Mouse (Mus musculus): ENCODE results near the gene Rev3l.
A peak's percentile ranks its signal among the peaks of the same experiment; 100 is the strongest.

Rev3l gene

DNA sequence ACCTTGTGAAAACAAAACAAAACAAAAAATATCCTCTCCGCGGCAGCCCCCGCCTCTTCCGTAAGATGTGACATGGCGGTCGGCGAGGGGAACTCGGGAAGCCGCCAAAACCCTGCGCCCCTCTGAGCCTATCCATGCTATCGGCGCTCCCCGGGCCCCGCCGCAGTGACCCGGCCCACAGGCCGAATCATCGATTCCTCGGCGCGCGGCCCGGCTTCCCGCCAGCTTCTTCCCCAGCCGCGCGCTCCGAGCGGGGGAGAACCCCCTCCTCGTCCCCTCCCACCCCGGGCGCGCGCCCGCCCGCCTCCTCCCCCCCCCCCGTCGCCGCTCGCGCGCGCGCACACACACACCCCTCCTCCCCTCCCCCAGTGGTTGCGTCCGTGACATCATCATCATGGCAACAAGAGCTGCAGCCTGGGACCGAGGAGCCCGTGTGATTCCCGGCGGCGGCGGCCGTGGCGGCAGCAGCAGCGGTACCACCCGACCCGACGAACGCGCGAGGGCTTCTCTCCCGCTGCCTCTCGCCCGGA, at the start of gene Rev3l:
Rev3l (plus strand) TSS at position 383 of the 530 bp plus-strand sequence.
- peak; percentile 82 for DNase-seq (ENCODE audit: low spot score)

DNA sequence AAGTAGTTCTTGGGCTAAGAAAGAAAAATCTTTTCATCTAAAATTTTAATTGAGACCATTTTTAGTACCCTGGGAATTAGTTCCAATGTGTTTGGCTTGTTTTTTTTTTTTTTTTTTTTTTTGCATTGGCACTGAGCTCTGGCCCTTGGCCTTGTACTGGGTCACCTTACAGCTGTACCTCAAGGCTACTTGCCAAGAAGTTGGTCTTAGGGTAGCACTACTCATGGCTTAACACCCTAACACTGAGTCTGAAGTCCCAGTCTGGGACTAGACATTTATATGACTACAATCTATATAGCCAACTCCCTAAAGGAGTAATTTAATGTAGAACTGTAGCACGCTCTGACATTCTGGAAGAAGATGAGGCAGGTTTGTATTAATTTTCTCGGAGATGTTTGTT, 49.4 kb upstream of the Rev3l start:
- DNase-seq (ENCODE audit: low spot score): no peak

DNA sequence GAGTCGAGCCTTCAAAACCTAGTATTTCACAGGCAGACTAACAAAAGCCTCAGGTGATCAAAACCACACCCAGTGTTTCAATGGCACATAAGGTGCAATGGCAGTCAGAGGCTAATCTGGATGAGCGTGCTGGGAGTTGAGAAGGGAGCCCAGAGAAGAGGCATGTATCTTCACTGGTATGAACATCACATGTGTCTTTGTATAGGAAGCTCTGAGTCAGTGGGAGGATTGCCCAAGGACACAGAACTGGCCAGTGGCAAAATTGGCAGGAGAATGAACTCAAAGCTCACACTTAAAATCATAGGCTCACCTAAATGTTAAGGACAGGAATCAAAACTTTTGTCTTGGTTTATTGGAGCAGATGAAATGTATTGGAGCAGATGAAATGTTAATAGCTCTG, 48.4 kb upstream of the Rev3l start:
- no peak for DNase-seq (ENCODE audit: low spot score)

DNA sequence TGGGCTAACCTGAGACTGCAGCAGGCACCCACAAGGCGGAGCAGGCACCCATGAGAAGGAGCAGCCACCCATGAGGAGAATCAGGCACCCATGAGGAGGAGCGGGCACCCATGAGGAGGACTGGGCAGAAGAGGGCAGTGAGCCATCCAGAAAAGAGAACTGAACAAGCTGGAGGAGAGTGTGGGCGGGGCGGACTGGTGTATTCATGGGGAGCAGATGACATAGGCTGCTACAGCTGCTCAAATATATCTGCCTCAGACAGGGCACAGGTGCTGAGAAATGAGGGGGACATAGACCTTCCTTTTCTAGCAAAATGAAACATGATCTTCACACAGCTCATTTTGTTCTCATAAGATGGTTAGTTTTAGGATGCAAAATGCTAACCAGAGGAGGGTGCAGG, 45.1 kb upstream of the Rev3l start:
- no peak for DNase-seq (ENCODE audit: low spot score)

DNA sequence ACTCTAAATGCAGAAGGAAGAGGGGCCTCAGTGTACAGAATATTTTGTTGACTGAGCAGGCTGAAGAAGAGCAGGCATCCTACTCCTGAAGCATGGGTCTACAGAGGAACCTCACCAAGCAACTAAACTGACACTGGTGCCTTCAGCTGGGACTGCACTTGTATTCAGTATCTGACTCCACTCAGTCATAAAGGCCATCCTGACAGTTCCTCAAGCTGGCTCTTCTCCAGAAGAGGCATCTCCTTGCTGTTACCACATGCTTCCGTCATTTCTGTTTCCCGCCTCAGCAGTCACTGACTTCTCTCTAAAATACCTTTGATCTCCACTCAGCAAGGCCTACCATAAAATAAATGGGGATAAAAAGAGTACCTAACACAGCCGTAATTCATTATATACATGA, 44.1 kb upstream of the Rev3l start:
- DNase-seq (ENCODE audit: low spot score): no peak

DNA sequence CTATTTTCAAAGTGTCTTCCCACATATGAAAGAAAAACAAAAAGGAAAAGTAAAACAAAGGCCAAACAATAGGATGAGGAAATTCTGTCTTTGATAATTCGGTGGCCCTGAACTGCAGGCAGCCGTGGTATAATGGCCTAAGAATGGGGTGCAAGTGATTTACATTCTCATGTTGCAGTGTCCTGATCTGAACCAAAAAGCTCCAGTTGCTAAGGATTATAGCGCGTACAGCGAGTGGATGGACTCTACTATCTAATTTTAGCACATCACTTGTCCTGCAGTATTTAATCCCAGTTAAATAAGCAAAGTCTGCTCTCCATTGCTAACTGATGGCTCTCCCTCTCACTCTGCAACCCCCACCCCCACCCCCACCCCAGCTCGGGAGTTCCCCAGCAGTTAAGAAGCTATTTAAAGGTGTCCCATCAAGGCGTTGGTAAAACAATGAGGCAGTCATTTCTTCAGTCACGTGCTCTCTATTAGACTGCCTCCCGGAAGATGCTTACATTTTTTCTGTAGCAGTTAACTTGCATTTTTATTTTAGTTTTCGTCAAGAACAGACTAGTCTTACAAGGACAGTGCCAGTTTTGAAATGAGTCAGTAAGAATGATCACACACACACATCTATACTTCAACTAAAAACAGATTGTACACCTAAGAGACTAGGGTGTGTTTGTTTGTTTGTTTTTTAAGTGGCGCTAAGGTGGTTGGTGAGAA, 40.4 kb upstream of the Rev3l start:
- DNase-seq (ENCODE audit: low spot score): no peak

DNA sequence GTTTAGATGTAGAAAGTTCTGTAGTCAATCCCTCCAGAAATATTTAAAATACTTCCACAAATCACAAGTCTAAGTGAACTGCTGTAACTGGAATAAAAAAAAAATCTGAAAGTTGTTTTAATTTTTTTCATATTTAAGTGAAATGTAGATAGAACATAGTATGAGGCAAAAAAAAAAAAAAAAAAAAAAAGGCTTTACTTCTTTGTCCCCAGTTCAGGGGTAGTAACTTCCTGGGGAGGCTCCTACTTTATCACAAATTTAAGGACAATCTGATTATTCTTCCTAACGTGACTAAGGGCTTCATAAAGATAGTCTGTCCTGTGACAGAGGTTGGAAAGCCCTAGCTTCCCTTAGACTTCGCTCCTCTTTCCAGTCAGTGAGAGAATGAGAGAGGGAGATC, 39.8 kb upstream of the Rev3l start:
- DNase-seq (ENCODE audit: low spot score): no peak

DNA sequence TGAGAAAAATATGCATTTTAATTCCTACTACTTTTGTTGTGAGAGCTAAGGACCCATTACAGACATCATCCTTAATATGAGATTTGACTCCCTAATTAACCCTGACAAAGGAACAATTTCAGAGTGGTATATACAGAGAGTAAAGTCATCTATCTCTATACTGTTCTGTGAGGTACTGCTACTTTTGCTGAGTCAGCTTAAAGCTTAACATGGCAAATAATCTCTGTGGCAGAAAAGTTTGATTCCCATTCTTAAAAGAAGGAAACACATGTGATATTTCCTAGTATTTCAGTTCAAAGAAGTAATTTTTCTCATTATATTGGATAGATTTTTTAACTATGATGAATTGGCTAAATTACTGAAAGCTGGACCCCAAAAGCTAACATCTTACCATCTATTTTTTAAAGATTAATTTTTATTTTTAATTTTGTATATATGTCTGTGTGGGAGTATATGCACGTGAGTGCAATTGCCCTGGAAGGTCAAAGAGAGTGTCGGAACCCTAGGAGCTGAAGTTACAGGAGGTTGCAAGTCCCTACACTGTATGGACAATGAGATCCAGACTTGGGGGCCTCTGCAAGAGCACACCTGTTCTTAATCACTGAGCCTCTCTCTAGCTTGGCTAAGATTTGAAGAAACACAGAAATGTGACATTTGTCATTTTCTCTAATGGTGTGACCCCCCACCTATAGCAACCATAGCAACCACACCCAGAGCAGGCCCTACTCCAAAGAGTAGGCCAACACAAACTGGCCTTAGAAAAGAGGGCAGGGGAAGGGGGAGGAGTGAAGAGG, 24.0 kb upstream of the Rev3l start:
- no peak for DNase-seq (ENCODE audit: low spot score)

DNA sequence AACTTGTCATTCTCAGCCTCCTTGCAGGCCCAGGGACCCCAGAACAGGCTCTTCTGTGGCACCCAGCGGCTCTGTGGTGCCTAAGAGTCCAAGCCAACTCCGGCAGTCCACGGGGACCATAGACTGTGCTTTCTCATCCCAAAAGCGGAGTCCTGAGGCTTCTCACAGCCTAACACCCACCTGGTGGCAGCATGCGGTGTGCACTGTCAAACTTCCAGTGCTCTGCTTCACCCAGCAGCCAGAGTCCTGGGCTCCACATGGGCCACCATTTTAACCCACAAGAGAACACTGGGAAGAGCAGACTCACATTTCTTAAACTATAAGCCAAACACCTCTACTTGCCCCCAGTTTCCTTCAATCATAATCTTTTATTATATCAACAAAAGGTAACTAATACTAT, 15.0 kb upstream of the Rev3l start:
- DNase-seq (ENCODE audit: low spot score): no peak

DNA sequence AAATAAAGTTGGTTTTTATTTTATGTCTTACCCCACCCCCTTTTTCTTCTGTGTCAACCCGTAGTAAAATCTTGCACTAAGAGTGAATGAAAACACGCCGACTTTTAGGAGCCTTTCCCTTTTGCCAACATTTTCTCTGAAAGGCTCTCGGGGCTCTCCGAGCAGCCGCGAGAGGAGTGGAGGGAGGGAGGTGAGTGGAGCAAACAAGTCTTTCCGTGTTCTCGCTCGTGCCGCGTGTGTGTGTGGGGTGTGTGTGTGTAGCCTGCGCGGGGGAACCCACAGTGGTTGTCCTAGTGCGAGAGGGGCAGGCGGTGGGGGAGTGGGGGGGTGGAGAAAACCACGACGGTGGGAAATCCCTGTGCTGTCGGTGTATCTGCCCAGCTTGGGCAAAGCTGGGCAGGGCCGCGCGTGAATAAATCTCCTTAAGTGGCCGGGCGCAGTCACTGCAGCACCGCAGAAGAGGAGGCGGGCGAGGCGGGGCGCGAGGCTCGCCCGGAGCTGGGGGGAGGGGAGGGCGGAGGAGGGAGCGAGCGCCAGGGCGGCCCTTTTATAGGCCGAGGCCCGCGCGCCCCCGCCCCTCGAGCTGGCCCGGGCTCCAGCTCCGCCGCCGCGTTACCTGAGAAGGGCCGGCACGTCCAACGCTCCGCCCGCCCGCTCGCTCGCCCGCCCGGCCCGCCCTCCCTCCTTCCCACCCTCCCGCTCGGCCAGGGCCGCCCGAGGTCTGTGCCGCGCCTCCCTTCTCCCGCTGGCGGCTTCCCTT, 762 bp upstream of the Rev3l start:
- DNase-seq (ENCODE audit: low spot score): peak; percentile 91

DNA sequence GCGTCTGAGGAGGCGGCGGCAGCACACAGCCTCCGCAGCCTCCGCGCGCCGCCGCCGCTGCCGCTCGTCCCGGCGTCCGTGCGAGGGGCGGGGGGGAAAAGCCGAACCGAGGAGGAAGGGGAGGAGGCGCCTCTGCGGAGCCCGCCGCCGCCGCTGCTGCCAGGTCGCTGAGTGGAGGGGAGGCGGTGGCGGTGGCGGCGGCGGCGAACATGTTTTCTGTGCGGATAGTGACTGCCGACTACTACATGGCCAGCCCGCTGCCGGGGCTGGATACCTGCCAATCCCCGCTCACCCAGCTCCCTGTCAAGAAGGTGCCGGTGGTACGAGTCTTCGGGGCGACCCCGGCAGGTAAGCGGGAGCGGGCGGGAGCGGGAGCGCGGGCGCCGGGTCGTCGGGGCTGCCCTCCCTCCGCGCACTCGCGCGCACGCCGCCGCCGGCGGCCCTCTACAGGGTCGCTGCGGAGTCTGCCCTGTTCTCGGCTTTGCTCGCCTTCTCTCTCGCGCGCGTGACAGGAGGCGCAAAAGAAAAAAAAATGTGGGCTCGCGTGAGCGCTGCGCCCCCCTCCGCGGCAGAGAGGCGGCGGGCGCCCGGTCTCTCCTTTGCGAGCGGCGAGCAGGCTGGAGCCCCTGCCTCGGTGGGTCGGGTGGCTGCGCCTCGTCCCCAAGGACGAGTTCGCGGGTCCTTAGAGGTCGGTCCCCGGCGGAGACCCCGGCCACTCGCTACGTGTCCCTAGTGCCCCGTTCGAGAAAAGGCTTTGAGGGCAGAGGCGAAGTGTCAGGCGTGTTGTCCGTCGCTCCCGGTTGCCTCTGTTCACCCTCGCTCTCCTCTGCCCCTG, 565 bp downstream of the Rev3l start:
- DNase-seq (ENCODE audit: low spot score): peak; percentile 64

DNA sequence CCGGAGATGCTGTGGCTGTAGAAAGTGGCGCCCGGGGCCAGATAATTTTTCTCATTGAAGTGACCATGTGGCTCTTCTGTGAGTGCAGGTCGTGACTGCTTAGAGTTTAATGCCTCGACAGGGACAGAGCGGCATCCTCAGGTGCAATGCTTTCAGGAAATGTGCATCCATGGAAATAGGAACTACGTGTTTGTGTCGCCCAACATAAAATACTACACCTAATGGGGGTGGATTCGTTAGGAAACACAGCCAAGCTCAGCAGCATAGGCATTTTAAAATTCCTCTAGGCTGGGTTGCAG, 1.1 kb downstream of the Rev3l start:
- no peak for DNase-seq (ENCODE audit: low spot score)

DNA sequence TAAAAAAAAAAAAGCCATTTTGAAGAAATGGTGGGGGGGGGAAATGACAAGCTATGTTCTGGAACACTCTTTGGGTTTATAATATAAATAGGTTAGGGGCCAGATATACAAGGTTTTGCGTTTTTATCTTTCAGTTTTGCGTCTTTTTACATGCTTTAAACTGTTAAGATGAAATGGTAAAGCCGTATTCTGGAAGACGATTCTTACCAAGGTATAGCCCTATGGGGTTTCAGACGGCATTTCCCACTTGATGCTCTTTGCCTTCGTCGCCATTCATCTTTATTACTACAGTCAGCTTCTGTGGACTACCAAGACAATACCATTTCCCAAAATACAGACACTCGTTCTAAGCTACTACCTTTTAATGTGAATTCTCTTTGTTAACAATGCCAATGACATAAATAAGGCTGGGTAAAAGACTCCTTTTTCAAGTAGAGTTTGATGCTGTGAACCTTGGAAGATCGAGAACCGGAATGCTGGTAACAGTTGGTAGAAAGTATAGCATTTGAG, 1.6 kb downstream of the Rev3l start:
- DNase-seq (ENCODE audit: low spot score): no peak

DNA sequence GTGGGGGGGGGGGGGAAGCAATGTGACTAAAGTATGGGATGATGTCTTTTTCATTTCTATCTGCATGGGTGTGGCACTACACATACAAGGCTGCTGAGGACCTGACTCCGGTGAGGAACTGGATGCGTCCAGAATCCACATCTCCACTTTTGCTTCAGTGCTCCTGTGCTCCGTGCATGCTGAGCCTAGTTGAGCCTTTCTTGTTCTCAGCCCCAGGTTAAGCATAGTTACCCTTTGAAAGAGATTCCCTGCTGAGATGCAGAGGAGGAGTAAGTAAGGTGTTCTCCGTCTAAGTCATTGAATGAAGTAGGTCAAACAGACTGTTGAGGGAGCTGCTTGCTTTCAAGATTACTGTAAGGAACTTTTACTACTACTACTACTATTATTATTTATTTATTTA, 4.3 kb downstream of the Rev3l start:
- no peak for DNase-seq (ENCODE audit: low spot score)

DNA sequence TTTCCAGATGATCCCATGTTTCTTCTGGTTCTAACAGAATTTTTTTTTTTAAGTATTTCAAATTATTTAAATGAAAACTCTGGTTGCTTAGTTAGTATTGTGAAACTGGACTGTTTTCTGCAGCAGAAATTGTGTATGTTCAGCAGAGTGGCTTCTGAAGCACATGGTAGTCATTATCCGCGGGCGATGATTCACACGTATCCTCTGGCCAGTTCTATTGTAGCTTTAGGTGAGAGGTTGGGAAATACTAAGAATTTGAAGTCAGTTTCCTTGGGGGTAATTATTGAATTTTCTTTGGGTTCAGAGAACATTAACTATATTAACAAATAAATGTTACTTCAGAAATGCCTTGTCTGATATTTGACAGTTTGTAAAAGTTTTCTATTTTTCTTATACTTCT, 10.1 kb downstream of the Rev3l start:
- DNase-seq (ENCODE audit: low spot score): no peak

DNA sequence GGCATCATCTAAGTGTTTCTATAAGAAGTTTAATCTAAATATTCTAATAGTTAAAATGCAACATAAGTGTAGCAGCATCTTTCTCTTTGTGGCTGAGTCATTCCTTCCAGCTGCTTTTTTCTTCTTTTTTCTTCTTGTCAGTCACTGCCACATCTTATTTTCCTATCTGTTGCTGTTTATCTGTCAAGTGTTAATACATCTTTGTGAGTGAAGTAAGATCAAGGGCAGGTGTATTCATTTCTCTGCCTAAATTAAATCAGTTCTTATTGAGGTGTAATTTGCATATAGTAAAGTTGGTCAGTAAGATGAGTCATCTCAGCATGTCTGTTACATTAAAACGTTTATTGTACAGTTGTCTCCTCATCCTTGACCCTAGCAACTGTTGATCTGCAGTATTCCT, 32.8 kb downstream of the Rev3l start:
- no peak for DNase-seq (ENCODE audit: low spot score)

DNA sequence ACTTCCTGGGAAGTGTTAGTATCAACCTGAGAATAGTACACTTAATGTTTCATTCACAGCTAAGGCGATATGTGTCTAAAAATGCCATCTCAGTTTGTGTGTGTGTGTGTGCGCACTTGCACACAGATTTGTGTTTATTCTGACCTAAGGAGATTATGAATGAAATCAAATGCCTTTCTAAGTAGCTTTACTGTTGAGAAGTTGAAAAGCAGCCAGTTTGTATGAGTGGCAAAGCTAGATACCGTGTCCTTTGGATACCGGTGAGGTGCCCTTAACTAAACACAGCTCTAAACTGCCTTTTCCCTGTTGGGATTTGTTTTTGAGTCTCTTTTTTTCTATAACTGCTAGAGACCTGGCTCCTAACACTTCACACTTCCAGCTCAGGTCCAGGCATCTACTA, 34.8 kb downstream of the Rev3l start:
- no peak for DNase-seq (ENCODE audit: low spot score)

DNA sequence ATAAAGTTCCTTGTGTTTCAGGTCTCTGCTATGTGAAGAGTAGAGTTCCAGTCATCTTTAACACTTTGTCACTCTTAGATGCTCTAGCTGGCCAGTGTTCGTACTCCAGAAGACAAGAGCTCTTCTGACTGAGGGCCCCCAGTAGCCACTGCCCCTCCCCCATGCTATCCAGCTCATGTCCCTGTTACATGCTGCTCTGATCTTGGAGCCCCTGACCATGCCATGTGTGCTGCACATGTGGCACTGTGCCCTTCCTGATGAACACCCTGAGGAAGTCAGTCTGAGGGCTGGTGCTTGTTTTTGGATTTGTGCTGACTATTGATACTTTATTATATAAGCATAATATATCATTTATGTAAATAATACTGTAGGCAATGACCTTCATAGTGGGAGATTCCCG, 40.3 kb downstream of the Rev3l start:
- no peak for DNase-seq (ENCODE audit: low spot score)

DNA sequence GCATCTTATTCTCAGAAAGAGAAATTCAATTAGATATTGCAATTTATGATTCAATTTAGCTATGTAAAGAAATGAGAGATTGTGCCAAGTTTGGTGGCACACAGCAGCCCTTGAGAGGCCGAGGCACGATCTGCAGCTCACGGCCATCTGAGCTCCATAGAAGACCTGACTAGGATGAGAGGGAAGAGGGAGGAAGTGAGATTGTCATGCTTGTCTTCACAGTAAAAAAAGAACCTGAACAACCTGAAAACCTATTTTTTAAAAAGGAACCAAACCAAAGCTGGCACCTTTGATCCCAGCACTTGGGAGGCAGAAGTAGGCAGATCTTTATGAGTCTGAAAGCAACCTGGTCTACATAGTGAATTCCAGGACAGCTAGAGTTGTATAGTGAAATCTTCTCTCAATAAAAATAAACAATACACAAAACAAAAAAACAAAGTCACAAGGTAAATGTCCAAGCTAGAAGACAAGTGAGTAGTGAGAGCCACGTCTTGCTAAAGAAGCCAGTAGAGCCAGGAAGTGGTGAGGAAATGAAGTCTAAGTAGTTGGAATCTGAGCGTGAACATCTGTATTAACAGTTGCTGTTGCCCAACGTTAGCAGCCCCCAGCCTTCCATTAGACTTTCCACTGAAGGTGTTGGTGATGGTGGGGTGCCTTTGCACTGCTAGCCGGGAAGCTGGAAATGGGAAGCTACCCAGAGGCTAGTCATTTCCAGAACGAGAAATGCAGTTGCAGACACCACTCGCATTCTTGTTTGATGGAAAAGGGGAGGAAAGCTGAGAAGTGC, 42.2 kb downstream of the Rev3l start:
- no peak for DNase-seq (ENCODE audit: low spot score)

DNA sequence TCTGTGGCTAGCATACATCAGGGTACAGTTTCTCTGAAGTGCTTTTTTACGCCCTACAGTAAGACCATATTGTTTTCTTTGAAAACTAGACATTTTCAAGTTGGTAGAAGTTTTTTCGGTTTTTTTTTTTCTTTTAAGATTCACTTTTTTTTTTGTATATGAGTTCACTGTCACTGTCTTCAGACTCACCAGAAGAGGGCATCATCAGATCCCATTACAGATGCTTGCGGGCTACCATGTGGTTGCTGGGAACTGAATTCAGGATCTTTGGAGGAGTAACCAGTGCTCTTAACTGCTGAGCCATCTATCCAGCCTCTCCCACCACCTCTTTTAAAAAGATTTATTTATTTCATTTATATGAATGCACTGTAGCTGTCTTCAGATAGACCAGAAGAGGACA, 45.0 kb downstream of the Rev3l start:
- no peak for DNase-seq (ENCODE audit: low spot score)

DNA sequence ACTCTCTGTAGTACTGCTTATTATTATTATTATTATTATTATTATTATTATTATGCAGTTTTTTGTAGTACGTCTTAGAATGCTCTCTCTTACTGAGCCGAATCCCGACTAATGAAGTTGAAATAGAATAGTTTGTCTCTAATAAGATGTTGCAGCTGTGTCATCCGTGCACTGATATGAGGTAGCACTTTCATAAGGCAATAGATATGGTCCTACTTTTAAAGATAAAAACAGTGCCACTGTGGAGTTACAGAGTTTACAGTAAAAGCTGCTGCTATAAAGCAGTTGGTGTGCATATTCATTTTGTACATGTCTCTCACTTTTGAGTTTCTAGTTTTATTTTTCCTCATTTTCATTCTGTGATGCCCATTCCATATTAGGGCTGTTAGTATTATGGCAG, 46.4 kb downstream of the Rev3l start:
- DNase-seq (ENCODE audit: low spot score): no peak

All from urinary bladder, postnatal 25 days (tissue).